Mouse (Mus musculus): ENCODE measurements around the gene Slc7a11.

GRCm38 (mm10) chr3:50275023-50275422 is 168.4 kb downstream of the Slc7a11 start:
- TF ChIP-seq POLR2A (IDR thresholded peaks at IDR 0.05; ENCODE audit: borderline replicate concordance, control insufficient read depth, low read depth, low read length) = no peak
- TF ChIP-seq CTCF (IDR thresholded peaks at IDR 0.05; ENCODE audit: control insufficient read depth, insufficient read depth, low read length) = no peak

Measured in bone marrow, adult 2 months (tissue).